In genomic region chr19:34705141-34705540, GRCm38 (mm10) we compare ENCODE assay signal across 19 mouse cellular contexts. TPM values are rescaled to one million over a fixed set of nuclear protein-coding genes. Genes with fewer than 3 reads are reported as not detected.
"Had no signal": no experiment of that assay in that cellular context is flagged by ENCODE, and none has a peak within 500 bp of the region (broad histone marks: within the 10 kb centered on the region; RNA-seq: fewer than 3 reads in every experiment).

No protein-coding gene starts in this region.

- H3K36me3 ChIP-seq: kidney, embryonic 15.5 days; liver, embryonic 15.5 days; midbrain, embryonic 12.5 days; midbrain, embryonic 15.5 days; neural tube, embryonic 12.5 days; neural tube, embryonic 15.5 days had no signal

- H3K4me2 ChIP-seq: kidney, embryonic 15.5 days; liver, embryonic 11.5 days; liver, embryonic 15.5 days; midbrain, embryonic 12.5 days; midbrain, embryonic 15.5 days; neural tube, embryonic 12.5 days; neural tube, embryonic 15.5 days had no signal

- H3K9ac ChIP-seq: kidney, embryonic 15.5 days; liver, embryonic 15.5 days; midbrain, embryonic 12.5 days; midbrain, embryonic 15.5 days; neural tube, embryonic 12.5 days; neural tube, embryonic 15.5 days had no signal

- DNase-seq: kidney, adult 18-20 months; kidney, postnatal 10 days; kidney, postnatal 36 days; layer of hippocampus, postnatal 36 days; lung, adult 18-20 months; thymus, adult 18-20 months; thymus, postnatal 36 days had no signal

- ATAC-seq: inflammation-experienced regulatory T-cells, adult 6 months; intestine, embryonic 16.5 days; midbrain, embryonic 15.5 days had no signal

- H3K27me3 ChIP-seq: kidney, embryonic 15.5 days; liver, embryonic 15.5 days; midbrain, embryonic 12.5 days; midbrain, embryonic 15.5 days; neural tube, embryonic 12.5 days; neural tube, embryonic 15.5 days had no signal

- H3K27ac ChIP-seq: kidney, embryonic 15.5 days; left cerebral cortex, adult 2 months; liver, embryonic 15.5 days; macrophage; midbrain, embryonic 12.5 days; midbrain, embryonic 15.5 days; neural tube, embryonic 12.5 days; neural tube, embryonic 15.5 days had no signal

- H3K4me1 ChIP-seq: kidney, embryonic 15.5 days; liver, embryonic 15.5 days; midbrain, embryonic 12.5 days; midbrain, embryonic 15.5 days; neural tube, embryonic 12.5 days; neural tube, embryonic 15.5 days had no signal

- H3K4me3 ChIP-seq: kidney, embryonic 15.5 days; left cerebral cortex, adult 2 months; liver, embryonic 15.5 days; midbrain, embryonic 12.5 days; midbrain, embryonic 15.5 days; neural tube, embryonic 12.5 days; neural tube, embryonic 15.5 days had no signal

- H3K9me3 ChIP-seq: kidney, embryonic 15.5 days; liver, embryonic 15.5 days; midbrain, embryonic 12.5 days; midbrain, embryonic 15.5 days; neural tube, embryonic 12.5 days; neural tube, embryonic 15.5 days had no signal

RNA-seq across cellular contexts. Expression of gene Slc16a12, which starts 41.9 kb away (rescaled TPM):
- total RNA-seq: megakaryocyte, adult 5-6 weeks had no signal
- polyA plus RNA-seq: macrophage had no signal
